In genomic region chr6:88904456-88904974, GRCm38 (mm10) we compare ENCODE assay signal across 10 mouse cellular contexts. TPM values are rescaled to one million over a fixed set of nuclear protein-coding genes. Genes with fewer than 3 reads are reported as not detected.
DNase-seq lines count a peak whose midpoint lies in the region; ATAC-seq and TF ChIP-seq lines count a peak whose summit lies in the region.
"Had no signal": no experiment of that assay in that cellular context is flagged by ENCODE, and none has a peak within 500 bp of the region (broad histone marks: within the 10 kb centered on the region; RNA-seq: fewer than 3 reads in every experiment).

No protein-coding gene starts in this region.

- H3K27ac ChIP-seq in lung, embryonic 15.5 days, result no peak overlapping the region
- H3K27ac ChIP-seq in small intestine, adult 2 months (ENCODE audit: insufficient read depth, low read depth, low read length), result peak overlapping the region; percentile 31
- no peak overlapping the region for H3K27ac ChIP-seq in forebrain, embryonic 15.5 days (replicated peaks)

- no peak overlapping the region for H3K9ac ChIP-seq in lung, embryonic 15.5 days
- H3K9ac ChIP-seq in forebrain, embryonic 15.5 days (replicated peaks), result no peak overlapping the region

- peak overlapping the region; percentile 96; the same call in 1 of the 2 replicates for H3K4me2 ChIP-seq in lung, embryonic 15.5 days
- H3K4me2 ChIP-seq in forebrain, embryonic 15.5 days (replicated peaks), result no peak overlapping the region

- TF ChIP-seq CTCF in small intestine, adult 2 months (IDR thresholded peaks at IDR 0.05; ENCODE audit: extremely low read depth, insufficient read length, insufficient replicate concordance, low read depth, low read length), result no peak

- intact Hi-C loops in heart, postnatal 36 days (cut with DNase I), result no loop called here

- peaks cover 48% of the 10 kb centered on the region for H3K4me1 ChIP-seq in lung, embryonic 15.5 days
- peaks cover 24% of the 10 kb centered on the region for H3K4me1 ChIP-seq in small intestine, adult 2 months (ENCODE audit: control insufficient read depth, insufficient read depth, insufficient read length, low read length)
- H3K4me1 ChIP-seq in forebrain, embryonic 15.5 days, result peaks cover 29% of the 10 kb centered on the region

- H3K27me3 ChIP-seq in lung, embryonic 15.5 days, result no peaks in the 10 kb centered on the region
- H3K27me3 ChIP-seq in small intestine, adult 2 months (ENCODE audit: control insufficient read depth, insufficient read depth, low read length), result no peaks in the 10 kb centered on the region
- H3K27me3 ChIP-seq in forebrain, embryonic 15.5 days, result no peaks in the 10 kb centered on the region

- DNase-seq in heart, adult 8-10 months (ENCODE audit: low spot score), result peak; percentile 31
- DNase-seq in heart, postnatal 36 days, result no peak
- no peak for DNase-seq in lung, postnatal 36 days
- peak; percentile 73 to 75 for DNase-seq in adrenal gland, postnatal 36 days
- DNase-seq: gastrocnemius, postnatal 36 days; kidney, postnatal 4 days had no signal

- WGBS in lung, embryonic 15.5 days, result 81% methylated on average over 4 of the region's 4 CpGs
- 64% methylated on average over 4 of the region's 4 CpGs for WGBS in small intestine, adult 2 months
- 94% methylated on average over 4 of the region's 4 CpGs for WGBS in forebrain, embryonic 15.5 days

- H3K36me3 ChIP-seq in lung, embryonic 15.5 days, result peaks cover 2% of the 10 kb centered on the region; the same call in 1 of the 2 replicates
- H3K36me3 ChIP-seq in small intestine, adult 2 months (ENCODE audit: control insufficient read depth, insufficient read depth, low read length), result peaks cover 8% of the 10 kb centered on the region
- no peaks in the 10 kb centered on the region for H3K36me3 ChIP-seq in forebrain, embryonic 15.5 days

- TF ChIP-seq POLR2A in small intestine, adult 2 months (IDR thresholded peaks at IDR 0.05; ENCODE audit: low read depth, low read length), result no peak

- no peaks in the 10 kb centered on the region for H3K9me3 ChIP-seq in lung, embryonic 15.5 days
- H3K9me3 ChIP-seq in forebrain, embryonic 15.5 days, result no peaks in the 10 kb centered on the region

- no peak for ATAC-seq in lung, embryonic 15.5 days (ENCODE audit: borderline replicate concordance, extremely low read depth, low FRiP score, low TSS enrichment)
- no peak for ATAC-seq in forebrain, embryonic 15.5 days (replicated peaks)
- ATAC-seq: activated CD4-positive, CD25-positive, alpha-beta regulatory T cell, adult 4 months had no signal

- no peak overlapping the region for H3K4me3 ChIP-seq in lung, embryonic 15.5 days
- H3K4me3 ChIP-seq in small intestine, adult 2 months (ENCODE audit: low read depth, low read length), result no peak overlapping the region
- no peak overlapping the region for H3K4me3 ChIP-seq in forebrain, embryonic 15.5 days

RNA-seq across cellular contexts. Expression of gene Tpra1, which starts 2.5 kb away (rescaled TPM):
- total RNA-seq in heart, adult 8-10 months (2022), result 10 to 100 TPM; 29.0 to 36.3 (median 32.2) TPM
- 10 to 100 TPM; 35.1 to 35.4 TPM for total RNA-seq in heart, postnatal 36 days (2021)
- polyA plus RNA-seq in lung, embryonic 15.5 days (2015; fragmentation: Nextera tagmentation; extraction: Ambion mirVana), result 68.5 and 75.8 TPM in 2 replicates
- 100 to 1,000 TPM; 104 TPM for total RNA-seq in adrenal gland, postnatal 36 days (2021)
- 74.9 and 156 TPM in 2 replicates for polyA plus RNA-seq in small intestine, adult 2 months (2012; rRNA removed)
- 61.5 and 64.1 TPM in 2 replicates for polyA plus RNA-seq in forebrain, embryonic 15.5 days (2015; fragmentation: Nextera tagmentation; extraction: Ambion mirVana)

RNA-seq across cellular contexts. Expression of gene Mcm2, which starts 5.9 kb away (rescaled TPM):
- 1 to 10 TPM; 4.7 to 6.7 (median 5.6) TPM for total RNA-seq in heart, adult 8-10 months (2022)
- 1 to 10 TPM; 5.4 to 6.5 TPM for total RNA-seq in heart, postnatal 36 days (2021)
- 141 and 142 TPM in 2 replicates for polyA plus RNA-seq in lung, embryonic 15.5 days (2015; fragmentation: Nextera tagmentation; extraction: Ambion mirVana)
- 10 to 100 TPM; 28.9 to 40.1 TPM for total RNA-seq in adrenal gland, postnatal 36 days (2021)
- 7.9 and 14.5 TPM in 2 replicates for polyA plus RNA-seq in small intestine, adult 2 months (2012; rRNA removed)
- polyA plus RNA-seq in forebrain, embryonic 15.5 days (2015; fragmentation: Nextera tagmentation; extraction: Ambion mirVana), result 70.0 and 75.2 TPM in 2 replicates

RNA-seq across cellular contexts. Expression of gene Podxl2, which starts 29.7 kb away (rescaled TPM):
- total RNA-seq in heart, adult 8-10 months (2022), result 10 to 100 TPM; 13.7 to 14.8 (median 14.2) TPM
- 10 to 100 TPM; 13.7 to 21.2 TPM for total RNA-seq in heart, postnatal 36 days (2021)
- 47.1 and 49.3 TPM in 2 replicates for polyA plus RNA-seq in lung, embryonic 15.5 days (2015; fragmentation: Nextera tagmentation; extraction: Ambion mirVana)
- 10 to 100 TPM; 34.6 to 61.1 TPM for total RNA-seq in adrenal gland, postnatal 36 days (2021)
- polyA plus RNA-seq in small intestine, adult 2 months (2012; rRNA removed), result 13.6 and 22.1 TPM in 2 replicates
- 590 and 608 TPM in 2 replicates for polyA plus RNA-seq in forebrain, embryonic 15.5 days (2015; fragmentation: Nextera tagmentation; extraction: Ambion mirVana)
- polyA plus RNA-seq: activated CD4-positive, CD25-positive, alpha-beta regulatory T cell, adult 4 months had no signal

Comparison
In these comparisons a context has a peak if more than half of its experiments do, and no peak if none do; other contexts are left out.
1. DNase-seq: peak in heart, adult 8-10 months (single experiment) and adrenal gland, postnatal 36 days (2 of 2); none in heart, postnatal 36 days (0 of 2) and lung, postnatal 36 days (single experiment).